In genomic region chr16:23541046-23541445, GRCm38 (mm10) we compare ENCODE assay signal across 25 mouse cellular contexts. TPM values are rescaled to one million over a fixed set of nuclear protein-coding genes. Genes with fewer than 3 reads are reported as not detected.
"Had no signal": no experiment of that assay in that cellular context is flagged by ENCODE, and none has a peak within 500 bp of the region (broad histone marks: within the 10 kb centered on the region; RNA-seq: fewer than 3 reads in every experiment).

No protein-coding gene starts in this region.

- H3K36me3 ChIP-seq: forebrain, embryonic 15.5 days; heart, embryonic 10.5 days; heart, embryonic 12.5 days; hindbrain, embryonic 13.5 days; hindbrain, embryonic 15.5 days; kidney, embryonic 15.5 days; limb, embryonic 13.5 days; limb, embryonic 15.5 days had no signal

- DNase-seq: forebrain, postnatal 0 days; gastrocnemius, postnatal 14 days; gastrocnemius, postnatal 36 days; heart, adult 18-20 months; heart, postnatal 10 days; heart, postnatal 36 days; kidney, adult 11 months; kidney, adult 2 months; kidney, adult 9 months; kidney, postnatal 14 days; kidney, postnatal 4 days had no signal

- H3K4me3 ChIP-seq: forebrain, embryonic 15.5 days; heart, embryonic 10.5 days; heart, embryonic 12.5 days; hindbrain, embryonic 13.5 days; hindbrain, embryonic 15.5 days; kidney, embryonic 15.5 days; layer of hippocampus, adult 2 months; left cerebral cortex, adult 2 months; limb, embryonic 13.5 days; limb, embryonic 15.5 days had no signal

- H3K4me2 ChIP-seq: forebrain, embryonic 15.5 days; heart, embryonic 12.5 days; hindbrain, embryonic 13.5 days; hindbrain, embryonic 15.5 days; kidney, embryonic 15.5 days; limb, embryonic 13.5 days; limb, embryonic 15.5 days had no signal

- ATAC-seq: forebrain, embryonic 15.5 days; forebrain, postnatal 0 days; hindbrain, postnatal 0 days; intestine, embryonic 16.5 days had no signal

- H3K27ac ChIP-seq: forebrain, embryonic 15.5 days; heart, embryonic 10.5 days; hindbrain, embryonic 13.5 days; hindbrain, embryonic 15.5 days; hindbrain, postnatal 0 days; kidney, embryonic 15.5 days; kidney, postnatal 0 days; layer of hippocampus, adult 2 months; left cerebral cortex, adult 2 months; limb, embryonic 13.5 days; limb, embryonic 15.5 days had no signal

- H3K9ac ChIP-seq: forebrain, embryonic 15.5 days; forebrain, postnatal 0 days; heart, embryonic 12.5 days; hindbrain, embryonic 13.5 days; hindbrain, embryonic 15.5 days; kidney, embryonic 15.5 days; limb, embryonic 13.5 days; limb, embryonic 15.5 days had no signal

- H3K4me1 ChIP-seq: forebrain, embryonic 15.5 days; heart, embryonic 10.5 days; heart, embryonic 12.5 days; hindbrain, embryonic 13.5 days; hindbrain, embryonic 15.5 days had no signal

- H3K27me3 ChIP-seq: forebrain, embryonic 15.5 days; hindbrain, embryonic 13.5 days; hindbrain, embryonic 15.5 days; kidney, embryonic 15.5 days; limb, embryonic 13.5 days; limb, embryonic 15.5 days had no signal

- H3K9me3 ChIP-seq: forebrain, embryonic 15.5 days; heart, embryonic 10.5 days; heart, embryonic 12.5 days; hindbrain, embryonic 13.5 days; hindbrain, embryonic 15.5 days; kidney, embryonic 15.5 days; limb, embryonic 13.5 days; limb, embryonic 15.5 days had no signal

RNA-seq across cellular contexts. Expression of gene Masp1, which starts 20.4 kb away (rescaled TPM):
- total RNA-seq: hematopoietic stem cell, adult 5-6 weeks had no signal
